Mouse (Mus musculus): Measurements from ENCODE around the gene Swap70. TPM values are rescaled to one million over a fixed set of nuclear protein-coding genes. Genes with fewer than 3 reads are reported as not detected.

Gene Swap70
- total and polyA plus RNA-seq, 2 experiments, result 2.8 to 9.7 TPM

DNA sequence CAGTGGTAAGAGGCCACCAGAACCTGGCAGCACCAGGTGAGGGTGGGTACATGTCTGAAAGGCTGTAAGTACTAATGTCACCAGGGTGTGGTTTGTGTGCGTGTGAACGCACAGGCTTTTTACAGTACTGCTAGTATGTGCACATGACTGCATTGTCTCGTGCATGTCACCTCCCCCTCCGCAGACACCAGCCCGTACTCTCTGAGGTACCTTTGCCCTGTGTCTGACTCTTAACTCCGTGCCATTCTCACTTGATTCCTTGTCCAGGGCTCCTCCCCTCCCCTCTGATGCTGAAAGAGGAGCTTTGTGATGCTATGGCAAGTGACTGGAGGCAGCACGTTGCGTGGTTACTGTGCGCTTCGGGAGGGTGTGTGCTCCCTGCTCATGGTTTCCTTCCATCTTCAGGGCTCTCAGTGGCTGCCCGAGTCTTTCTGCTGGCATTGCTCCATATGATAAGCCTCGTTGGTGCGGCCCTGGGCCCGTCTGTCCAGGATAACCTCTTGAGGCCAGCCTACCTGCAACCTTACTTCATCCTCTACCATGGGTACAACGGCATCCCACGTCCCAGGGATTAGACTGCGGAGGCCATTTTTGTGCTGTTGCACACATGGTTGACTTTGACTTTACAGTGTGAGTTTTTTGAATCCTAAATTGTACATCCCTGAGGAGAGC, 77.4 kb downstream of the Swap70 start:
- WGBS, result 89% methylated on average over 17 of the region's 17 CpGs
- no peak overlapping the region for H3K27ac ChIP-seq (replicated peaks; ENCODE audit: insufficient read depth, low read depth, low read length)
- no peaks in the 10 kb centered on the region for H3K36me3 ChIP-seq (ENCODE audit: control insufficient read depth, insufficient read depth, low read length)
- H3K4me1 ChIP-seq (ENCODE audit: control insufficient read depth, insufficient read depth, low read length), result no peaks in the 10 kb centered on the region
- H3K9ac ChIP-seq (ENCODE audit: low read depth, low read length), result no peak overlapping the region
- H3K4me3 ChIP-seq (ENCODE audit: insufficient read depth, low read depth, low read length), result no peak overlapping the region
- H3K27me3 ChIP-seq (ENCODE audit: control insufficient read depth, insufficient read depth, low read length), result no peaks in the 10 kb centered on the region
- TF ChIP-seq CTCF (IDR thresholded peaks at IDR 0.05; ENCODE audit: low read depth, low read length), result no peak
- no peaks in the 10 kb centered on the region for H3K79me2 ChIP-seq (ENCODE audit: control insufficient read depth, insufficient read depth, low read length)
- no peak for DNase-seq (ENCODE audit: extremely low read depth, low read depth, low spot score)

DNA sequence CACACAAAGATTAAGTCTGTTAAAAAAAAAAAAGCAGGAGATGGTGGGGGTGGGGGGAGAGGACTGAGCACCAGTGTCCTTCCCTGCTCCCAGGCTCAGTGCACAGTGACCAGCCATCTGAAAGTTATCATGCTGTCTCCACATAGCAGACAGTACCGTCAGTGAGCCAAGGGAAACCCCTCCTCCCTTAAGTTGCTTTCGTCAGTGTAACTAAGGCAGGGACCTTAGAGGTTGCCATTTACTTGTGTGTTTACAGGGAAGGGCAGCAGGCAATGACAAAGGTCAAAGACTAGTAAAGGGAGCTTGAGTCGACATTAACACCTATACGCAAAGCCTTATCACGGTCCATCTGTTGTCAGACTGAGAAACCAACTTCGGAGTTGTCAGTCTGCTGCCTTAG, 81.4 kb downstream of the Swap70 start:
- Histone ChIP-seq H3K36me3 (ENCODE audit: control insufficient read depth, insufficient read depth, low read length) (no peaks in the 10 kb centered on the region), H3K27me3 (ENCODE audit: control insufficient read depth, insufficient read depth, low read length) (no peaks in the 10 kb centered on the region), H3K9ac (ENCODE audit: low read depth, low read length) (no peak overlapping the region), H3K4me3 (ENCODE audit: insufficient read depth, low read depth, low read length) (no peak overlapping the region), H3K4me1 (ENCODE audit: control insufficient read depth, insufficient read depth, low read length) (no peaks in the 10 kb centered on the region), H3K27ac (replicated peaks; ENCODE audit: insufficient read depth, low read depth, low read length) (no peak overlapping the region), H3K79me2 (ENCODE audit: control insufficient read depth, insufficient read depth, low read length) (no peaks in the 10 kb centered on the region)
- 59% methylated on average over 6 of the region's 6 CpGs for WGBS
- no peak for DNase-seq (ENCODE audit: extremely low read depth, low read depth, low spot score)
- no peak for TF ChIP-seq CTCF (IDR thresholded peaks at IDR 0.05; ENCODE audit: low read depth, low read length)
- TF ChIP-seq POLR2A (IDR thresholded peaks at IDR 0.05; ENCODE audit: extremely low read depth, insufficient read depth, low read length), result no peak

DNA sequence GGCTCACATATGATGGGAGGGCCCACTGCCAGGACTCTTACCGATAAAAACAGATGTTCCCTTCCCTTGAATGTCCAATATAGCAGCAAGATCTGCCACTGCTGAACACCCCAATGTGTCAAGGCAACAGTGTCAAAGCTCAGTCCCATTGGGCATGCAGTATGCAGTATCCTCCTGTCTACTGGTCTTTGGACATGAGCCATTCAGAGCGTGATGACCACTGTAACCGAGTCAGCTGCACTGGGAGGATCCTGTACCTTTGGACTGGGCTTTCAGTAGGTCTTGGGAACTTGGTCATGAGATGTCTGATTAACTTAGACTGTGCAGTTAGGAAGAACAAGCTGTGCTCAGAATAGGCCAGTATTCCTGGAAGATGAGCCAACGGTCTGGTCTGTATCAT, 84.0 kb downstream of the Swap70 start:
- Histone ChIP-seq H3K9ac (ENCODE audit: low read depth, low read length) (no peak overlapping the region), H3K36me3 (ENCODE audit: control insufficient read depth, insufficient read depth, low read length) (peaks cover 4% of the 10 kb centered on the region; the same call in 1 of the 2 replicates), H3K4me1 (ENCODE audit: control insufficient read depth, insufficient read depth, low read length) (no peaks in the 10 kb centered on the region), H3K4me3 (ENCODE audit: insufficient read depth, low read depth, low read length) (no peak overlapping the region), H3K27ac (replicated peaks; ENCODE audit: insufficient read depth, low read depth, low read length) (no peak overlapping the region), H3K79me2 (ENCODE audit: control insufficient read depth, insufficient read depth, low read length) (no peaks in the 10 kb centered on the region), H3K27me3 (ENCODE audit: control insufficient read depth, insufficient read depth, low read length) (no peaks in the 10 kb centered on the region)
- no peak for TF ChIP-seq CTCF (IDR thresholded peaks at IDR 0.05; ENCODE audit: low read depth, low read length)
- no peak for TF ChIP-seq POLR2A (IDR thresholded peaks at IDR 0.05; ENCODE audit: extremely low read depth, insufficient read depth, low read length)
- WGBS, result 83% methylated on average over 4 of the region's 4 CpGs
- DNase-seq (ENCODE audit: extremely low read depth, low read depth, low spot score), result no peak

DNA sequence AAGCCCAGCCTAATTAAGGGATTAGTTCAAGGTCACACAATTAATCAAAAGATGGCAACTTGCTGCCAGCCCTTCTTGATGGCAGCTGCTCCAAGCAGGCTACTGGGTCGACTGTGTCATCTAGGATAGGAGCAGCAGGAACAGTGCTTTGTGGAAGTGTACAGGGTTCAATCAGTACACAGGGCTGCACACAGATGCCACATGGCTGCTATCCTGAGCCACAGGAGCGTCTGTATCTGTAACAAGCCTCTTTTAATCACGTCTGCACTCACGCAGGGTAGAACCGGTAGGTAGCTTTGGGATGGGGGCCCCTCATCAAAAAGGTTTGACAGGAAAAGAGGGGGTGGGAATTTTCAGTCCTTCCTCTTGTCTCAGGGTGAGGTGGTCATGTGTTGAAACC, 84.8 kb downstream of the Swap70 start:
- Histone ChIP-seq H3K79me2 (ENCODE audit: control insufficient read depth, insufficient read depth, low read length) (no peaks in the 10 kb centered on the region), H3K27me3 (ENCODE audit: control insufficient read depth, insufficient read depth, low read length) (no peaks in the 10 kb centered on the region), H3K4me3 (ENCODE audit: insufficient read depth, low read depth, low read length) (no peak overlapping the region), H3K36me3 (ENCODE audit: control insufficient read depth, insufficient read depth, low read length) (peaks cover 4% of the 10 kb centered on the region; the same call in 1 of the 2 replicates), H3K4me1 (ENCODE audit: control insufficient read depth, insufficient read depth, low read length) (no peaks in the 10 kb centered on the region), H3K27ac (replicated peaks; ENCODE audit: insufficient read depth, low read depth, low read length) (no peak overlapping the region), H3K9ac (ENCODE audit: low read depth, low read length) (no peak overlapping the region)
- WGBS, result 91% methylated on average over 5 of the region's 5 CpGs
- DNase-seq (ENCODE audit: extremely low read depth, low read depth, low spot score), result no peak
- TF ChIP-seq POLR2A (IDR thresholded peaks at IDR 0.05; ENCODE audit: extremely low read depth, insufficient read depth, low read length) (no peak), CTCF (IDR thresholded peaks at IDR 0.05; ENCODE audit: low read depth, low read length) (no peak)

DNA sequence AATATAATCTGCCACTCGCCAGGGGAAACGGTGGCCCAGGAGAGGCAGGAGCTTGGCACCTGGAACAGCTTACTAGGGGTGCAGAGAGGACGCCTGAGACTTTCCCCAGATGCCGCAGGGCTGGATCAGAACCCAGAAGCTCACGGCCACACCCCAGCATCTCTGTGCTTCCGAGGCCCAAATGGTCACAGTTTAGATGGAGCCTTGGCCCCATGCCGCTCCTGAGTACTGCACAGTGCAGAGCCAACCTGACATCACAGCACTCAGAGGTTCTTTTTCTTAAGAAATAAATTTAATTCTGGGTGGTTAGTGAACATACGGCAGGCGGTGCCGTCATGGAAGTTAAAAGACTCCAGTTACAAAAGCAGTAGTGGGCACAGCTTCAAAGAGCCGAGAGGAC, 86.2 kb downstream of the Swap70 start:
- H3K4me3 ChIP-seq (ENCODE audit: insufficient read depth, low read depth, low read length), result no peak overlapping the region
- H3K9ac ChIP-seq (ENCODE audit: low read depth, low read length), result no peak overlapping the region
- no peaks in the 10 kb centered on the region for H3K4me1 ChIP-seq (ENCODE audit: control insufficient read depth, insufficient read depth, low read length)
- no peaks in the 10 kb centered on the region for H3K79me2 ChIP-seq (ENCODE audit: control insufficient read depth, insufficient read depth, low read length)
- no peak for DNase-seq (ENCODE audit: extremely low read depth, low read depth, low spot score)
- TF ChIP-seq POLR2A (IDR thresholded peaks at IDR 0.05; ENCODE audit: extremely low read depth, insufficient read depth, low read length) (no peak), CTCF (IDR thresholded peaks at IDR 0.05; ENCODE audit: low read depth, low read length) (no peak)
- no peak overlapping the region for H3K27ac ChIP-seq (replicated peaks; ENCODE audit: insufficient read depth, low read depth, low read length)
- no peaks in the 10 kb centered on the region for H3K27me3 ChIP-seq (ENCODE audit: control insufficient read depth, insufficient read depth, low read length)
- H3K36me3 ChIP-seq (ENCODE audit: control insufficient read depth, insufficient read depth, low read length), result peaks cover 13% of the 10 kb centered on the region
- 96% methylated on average over 11 of the region's 11 CpGs for WGBS

DNA sequence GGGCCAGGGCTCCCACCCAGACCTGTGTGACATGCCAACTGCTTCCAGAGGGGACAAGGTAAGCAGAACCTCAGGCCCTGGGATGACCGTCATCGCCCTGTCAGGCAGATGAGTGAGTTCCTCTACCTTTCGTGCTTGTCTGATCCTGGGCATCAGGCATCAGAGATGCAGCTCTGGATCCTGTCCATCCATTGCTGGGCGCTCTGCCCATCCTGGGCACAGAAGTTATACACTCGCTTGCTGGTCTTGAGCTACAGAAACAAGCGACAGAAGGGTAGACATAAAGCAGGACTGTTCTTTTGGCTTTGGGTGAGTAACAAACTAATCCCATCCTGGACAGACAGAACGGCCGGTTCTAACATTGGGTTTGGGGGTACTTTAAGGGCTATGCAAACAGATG, 87.7 kb downstream of the Swap70 start:
- 95% methylated on average over 8 of the region's 8 CpGs for WGBS
- H3K9ac ChIP-seq (ENCODE audit: low read depth, low read length), result no peak overlapping the region
- no peak for TF ChIP-seq POLR2A (IDR thresholded peaks at IDR 0.05; ENCODE audit: extremely low read depth, insufficient read depth, low read length)
- no peak for TF ChIP-seq CTCF (IDR thresholded peaks at IDR 0.05; ENCODE audit: low read depth, low read length)
- H3K79me2 ChIP-seq (ENCODE audit: control insufficient read depth, insufficient read depth, low read length), result no peaks in the 10 kb centered on the region
- DNase-seq (ENCODE audit: extremely low read depth, low read depth, low spot score), result no peak
- H3K36me3 ChIP-seq (ENCODE audit: control insufficient read depth, insufficient read depth, low read length), result peaks cover 20% of the 10 kb centered on the region
- no peaks in the 10 kb centered on the region for H3K4me1 ChIP-seq (ENCODE audit: control insufficient read depth, insufficient read depth, low read length)
- no peak overlapping the region for H3K27ac ChIP-seq (replicated peaks; ENCODE audit: insufficient read depth, low read depth, low read length)
- no peaks in the 10 kb centered on the region for H3K27me3 ChIP-seq (ENCODE audit: control insufficient read depth, insufficient read depth, low read length)
- H3K4me3 ChIP-seq (ENCODE audit: insufficient read depth, low read depth, low read length), result no peak overlapping the region

Data from liver, adult 2 months (tissue).